Mouse (Mus musculus) spleen, adult 2 months (tissue): Measurements from ENCODE around the gene B3gnt7.

Experiments used
- CTCF ChIP-seq: fragments of 200-500 bp; IDR thresholded peaks from 2 replicates; pipeline ENCODE4 v1.5.1; 2011; ENCODE audit warnings: mild to moderate bottlenecking, inconsistent platforms; ENCODE audit not compliant: insufficient read depth, insufficient read length, insufficient replicate concordance; ENCODE audit errors: extremely low read depth
- POLR2A ChIP-seq: fragments of 200-500 bp; IDR thresholded peaks from 2 replicates; pipeline ENCODE4 v1.6.1; 2011; ENCODE audit warnings: low read depth, low read length, inconsistent platforms

GRCm38 (mm10) chr1:86343087-86343645 lies 40.5 kb downstream of the B3gnt7 start:
- no peak for TF ChIP-seq POLR2A
- TF ChIP-seq CTCF, result no peak
